Mouse (Mus musculus) layer of hippocampus, adult 8-10 months (tissue): Measurements from ENCODE around the gene Sh2d3c. TPM values are rescaled to one million over a fixed set of nuclear protein-coding genes. Genes with fewer than 3 reads are reported as not detected.

Experiments
- DNase-seq, 2 experiments: peaks; one replicate each; pipeline ENCODE4 v3.0.0; 2022; ENCODE audit warnings: low spot score in 2 of 2
- total RNA-seq, 4 experiments: library from RNA; stranded (reverse); gene quantifications; 2 replicates each; pipeline ENCODE4 v1.2.4; 2022

Gene Sh2d3c
- total RNA-seq, 4 experiments from 2014 or later: 18.5 to 23.8 (median 21.0) TPM

DNA sequence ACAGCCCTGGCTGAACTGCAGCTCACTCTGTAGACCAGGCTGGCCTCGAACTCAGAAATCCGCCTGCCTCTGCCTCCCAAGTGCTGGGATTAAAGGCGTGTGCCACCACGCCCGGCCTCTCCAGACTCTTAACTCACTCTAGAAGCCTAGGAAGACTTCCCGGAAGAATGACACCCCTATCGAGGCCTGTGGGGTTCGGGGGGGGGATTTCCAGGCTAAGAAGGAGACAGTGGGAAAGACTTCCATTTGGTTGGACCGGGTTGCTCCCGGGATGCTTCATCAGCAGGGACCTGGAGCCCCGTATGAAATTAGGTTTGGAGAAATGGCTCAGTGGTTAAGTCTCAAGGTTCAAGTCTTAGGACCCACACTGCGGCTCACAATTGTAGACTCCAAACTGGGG lies 26.2 kb upstream of the Sh2d3c start:
- DNase-seq: no peak

DNA sequence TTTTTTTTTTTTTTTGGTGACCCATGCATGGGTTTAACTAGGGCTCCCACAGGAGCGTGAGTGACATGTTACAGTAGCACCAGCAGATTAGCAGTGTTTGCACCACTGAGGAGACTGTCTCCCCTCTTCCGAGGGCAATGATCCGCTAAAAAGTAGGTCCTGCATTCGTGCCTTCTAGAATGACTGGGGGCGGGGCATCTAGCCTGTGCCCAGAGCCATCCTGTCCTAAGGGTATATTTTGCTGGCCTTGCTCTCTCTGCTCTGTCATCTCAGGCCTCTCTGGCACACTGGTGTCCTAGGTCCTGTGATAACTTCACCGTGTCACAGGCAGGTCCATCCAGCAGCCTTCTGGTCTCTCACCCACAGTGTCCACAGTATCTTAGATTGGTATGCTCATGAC lies 21.2 kb upstream of the Sh2d3c start:
- DNase-seq: no peak

DNA sequence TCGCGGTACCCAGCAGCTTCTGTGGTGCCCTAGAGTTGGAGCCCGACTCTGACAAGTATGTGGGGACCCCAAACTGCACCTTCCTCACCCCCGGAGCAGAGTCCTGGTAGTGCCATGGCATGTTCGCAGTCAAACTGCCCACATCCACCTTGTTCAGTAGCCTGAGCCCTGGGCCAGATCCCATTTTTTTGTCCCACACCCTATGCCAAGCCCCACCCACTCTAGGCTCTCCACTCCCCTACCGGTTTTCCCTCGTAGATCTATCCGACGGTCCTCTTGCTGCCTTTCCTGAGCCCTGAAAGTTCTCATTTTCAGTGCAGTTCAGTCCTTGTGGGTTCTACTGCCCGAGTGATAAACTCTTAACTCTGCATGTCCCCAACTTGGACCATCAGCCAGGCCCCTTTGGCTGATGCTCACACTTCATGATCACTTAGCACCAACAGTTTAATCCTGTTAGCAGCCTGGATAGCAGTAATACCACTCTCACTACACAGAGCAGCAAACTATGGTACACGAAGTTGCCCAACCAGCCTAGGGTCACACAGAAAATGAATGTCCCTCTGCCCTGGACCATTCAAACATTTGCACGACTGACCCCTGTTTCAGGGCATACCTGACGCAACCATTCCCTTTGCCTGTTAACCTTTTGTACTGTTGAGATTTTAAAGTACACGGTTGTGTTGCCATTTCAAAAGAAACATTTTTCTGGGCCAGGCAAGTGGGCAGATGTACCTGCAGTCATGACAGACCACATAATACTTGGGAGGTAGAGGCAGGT lies 19.7 kb upstream of the Sh2d3c start:
- DNase-seq: no peak

DNA sequence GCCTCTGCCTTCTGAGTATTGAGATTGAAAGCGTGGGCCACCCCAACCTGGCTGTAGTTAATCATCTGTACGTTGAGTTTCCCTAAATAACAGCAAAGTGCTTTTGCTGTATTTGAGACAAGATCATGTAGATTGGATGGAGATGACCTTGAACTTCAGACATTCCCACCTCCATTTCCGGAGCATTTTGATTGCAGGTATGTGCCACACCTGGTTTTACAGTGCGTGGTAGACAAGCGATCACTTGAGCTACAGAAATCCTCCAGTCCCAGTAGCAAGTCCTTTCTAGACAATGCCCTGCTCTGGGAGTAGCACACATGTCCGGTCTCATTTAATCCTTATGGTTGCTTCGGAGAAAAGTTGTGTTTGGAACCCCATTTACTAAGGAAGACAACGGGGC lies 17.8 kb upstream of the Sh2d3c start:
- DNase-seq: no peak

DNA sequence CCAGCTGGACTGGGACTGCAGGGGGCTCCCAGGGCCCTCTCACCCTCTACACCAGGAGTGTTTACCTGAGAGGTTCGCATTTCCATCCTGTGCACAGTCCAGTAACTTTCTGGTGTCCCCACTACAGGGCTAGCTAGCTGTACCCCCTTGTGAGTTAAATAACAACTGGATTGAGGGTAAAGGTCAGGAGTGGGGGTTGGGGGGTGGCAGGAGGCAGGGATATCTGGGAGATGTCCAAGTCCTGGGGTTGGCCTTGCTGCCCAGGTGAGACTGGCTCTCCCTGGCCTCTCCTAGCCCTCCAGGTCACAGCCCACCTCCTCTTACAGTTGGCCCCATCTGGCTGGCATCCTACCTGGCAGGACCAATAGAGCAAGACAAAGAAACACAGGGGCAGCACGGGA lies 16.8 kb upstream of the Sh2d3c start, which contains the start of gene Fpgs:
Gene Fpgs, minus strand, starts transcription at position 125 of the 401 bp plus-strand sequence.
- no peak for DNase-seq

DNA sequence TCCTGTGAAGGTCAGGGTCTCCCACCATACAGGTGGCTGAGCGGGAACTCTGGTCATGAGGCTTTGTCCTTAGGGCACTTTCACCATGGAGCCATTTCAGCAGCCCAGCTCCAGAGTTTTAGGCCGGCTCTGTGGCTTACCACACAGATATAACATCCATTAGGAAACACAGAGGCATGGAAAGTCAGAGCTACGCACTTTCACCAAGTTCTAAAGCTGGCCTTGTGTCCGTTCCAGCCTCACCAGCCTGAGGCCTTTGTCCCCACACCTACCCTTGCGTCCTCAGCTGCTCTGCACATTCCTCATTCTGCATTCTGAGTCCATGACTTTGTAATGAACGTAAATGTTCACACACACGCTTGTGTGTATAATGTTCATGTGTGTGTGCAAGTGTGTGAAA lies 15.8 kb upstream of the Sh2d3c start:
- DNase-seq: no peak

DNA sequence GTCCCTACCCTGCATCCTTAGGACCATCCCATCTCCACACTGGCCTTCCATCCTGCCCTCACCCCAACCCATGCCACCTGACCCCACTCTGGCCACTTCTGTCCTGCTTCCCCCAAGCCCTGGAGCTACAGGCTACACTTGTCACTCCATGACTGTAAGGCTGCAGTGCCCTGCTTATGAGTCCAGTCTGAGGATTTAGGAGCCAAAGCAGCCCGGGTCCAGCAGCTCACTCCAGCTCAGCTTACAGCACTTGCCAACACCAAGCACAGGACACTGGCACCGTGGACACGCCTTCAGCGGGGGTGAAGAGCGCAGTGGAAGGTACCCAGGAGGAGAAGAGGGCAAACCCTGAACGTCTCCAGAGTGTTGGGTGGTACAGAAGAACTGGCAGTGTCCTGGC lies 13.9 kb upstream of the Sh2d3c start:
- DNase-seq: no peak

DNA sequence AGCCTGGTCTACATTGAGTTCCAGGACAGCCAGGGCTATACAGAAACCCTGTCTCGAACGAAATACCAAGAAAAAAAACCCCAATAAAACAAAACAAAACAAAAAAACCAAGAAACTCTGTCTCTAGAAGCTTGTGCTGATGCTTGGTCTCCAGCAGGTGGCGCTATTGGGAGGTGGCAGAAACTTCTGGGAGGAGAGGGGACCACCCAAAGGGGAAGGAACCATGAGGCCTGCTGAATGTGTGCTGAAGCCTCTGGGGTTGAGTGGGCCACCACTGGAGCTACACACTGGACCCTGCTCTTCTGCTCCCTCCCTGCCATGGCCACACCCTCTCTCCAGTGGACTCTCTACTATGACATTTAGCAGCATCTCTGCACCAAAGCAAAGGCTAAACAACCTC lies 12.2 kb upstream of the Sh2d3c start:
- DNase-seq: no peak

DNA sequence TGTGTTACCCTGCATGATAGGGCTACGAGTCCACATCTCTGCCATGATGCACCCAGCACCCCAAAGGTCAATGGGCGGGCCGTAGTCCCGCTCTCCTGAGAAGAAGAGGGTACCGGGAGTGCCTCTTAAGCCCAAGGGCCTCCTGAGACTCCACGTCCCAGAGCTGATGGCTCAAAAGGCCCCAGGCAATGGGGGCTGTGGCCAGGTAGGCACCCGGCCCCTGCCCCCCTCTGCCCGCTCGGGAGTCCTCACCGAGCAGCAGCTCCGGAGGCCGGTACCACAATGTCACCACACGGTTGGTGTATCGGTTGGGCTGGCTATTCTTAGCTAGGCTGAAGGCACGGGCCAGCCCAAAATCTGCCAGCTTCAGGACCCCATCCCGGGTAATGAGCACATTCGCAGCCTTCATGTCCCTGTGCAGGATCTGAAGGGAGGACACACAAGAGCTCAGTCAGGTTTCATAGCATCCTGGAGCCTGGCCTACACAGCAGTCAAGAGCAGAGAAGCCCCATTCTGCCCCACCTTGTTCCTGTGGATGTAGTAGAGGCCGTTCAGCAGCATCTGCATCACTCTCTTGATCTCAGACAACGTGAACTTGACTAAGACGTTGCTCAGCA lies 11.2 kb upstream of the Sh2d3c start:
- no peak for DNase-seq

DNA sequence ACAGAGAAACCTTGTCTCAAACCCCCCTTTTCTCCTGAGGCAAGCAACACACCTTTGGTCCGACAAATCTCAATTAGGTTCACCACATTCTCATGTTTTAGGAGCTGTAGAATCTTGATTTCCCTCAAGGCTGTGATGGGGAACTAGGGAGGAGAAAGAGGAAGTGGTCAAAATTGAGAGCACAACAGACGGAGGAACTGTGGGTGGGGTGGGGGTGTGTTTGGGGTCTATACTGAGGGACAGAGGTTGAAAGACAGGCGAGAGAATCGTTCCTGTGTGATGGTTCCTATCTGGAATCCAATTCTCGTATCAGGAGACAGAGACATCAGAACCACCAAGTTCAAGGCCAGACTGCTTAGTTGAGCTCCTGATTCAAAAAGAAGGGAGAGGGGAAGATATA lies 10.4 kb upstream of the Sh2d3c start:
- no peak for DNase-seq

DNA sequence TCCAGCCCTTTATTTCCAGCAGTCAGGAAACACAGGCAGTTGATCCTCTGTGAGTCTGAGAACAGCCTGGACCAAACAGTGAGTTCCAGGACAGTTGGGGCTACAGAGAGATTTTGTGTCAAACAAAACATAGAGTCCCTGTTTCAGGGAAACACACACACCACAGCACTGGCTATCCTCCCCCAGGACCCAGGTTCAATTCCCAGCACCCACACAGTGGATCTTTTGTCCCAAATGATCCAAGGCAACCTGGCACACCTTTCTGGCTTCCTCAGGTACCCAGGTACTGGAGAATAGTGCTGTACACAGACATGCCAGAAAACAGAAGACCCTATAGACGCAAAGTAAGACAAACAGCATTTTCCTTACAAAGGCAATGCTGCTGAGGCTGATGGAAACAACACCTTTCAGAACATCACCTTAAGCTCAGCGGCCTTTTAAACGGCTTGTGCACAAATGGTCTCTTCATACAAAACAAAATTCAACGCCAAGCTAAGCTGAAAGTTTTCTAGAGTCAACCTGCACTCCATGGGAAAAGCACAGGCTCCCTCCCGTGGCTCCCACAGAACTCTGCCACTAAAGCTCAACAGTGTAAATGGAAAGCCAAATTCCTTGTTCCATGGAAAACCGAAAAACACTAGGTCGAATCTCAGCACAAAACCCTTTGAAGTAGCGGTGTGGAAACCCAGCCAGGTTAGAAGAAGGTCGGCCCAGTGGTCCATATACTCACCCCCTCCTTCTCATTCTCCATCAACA lies 9.4 kb upstream of the Sh2d3c start:
- DNase-seq: no peak

DNA sequence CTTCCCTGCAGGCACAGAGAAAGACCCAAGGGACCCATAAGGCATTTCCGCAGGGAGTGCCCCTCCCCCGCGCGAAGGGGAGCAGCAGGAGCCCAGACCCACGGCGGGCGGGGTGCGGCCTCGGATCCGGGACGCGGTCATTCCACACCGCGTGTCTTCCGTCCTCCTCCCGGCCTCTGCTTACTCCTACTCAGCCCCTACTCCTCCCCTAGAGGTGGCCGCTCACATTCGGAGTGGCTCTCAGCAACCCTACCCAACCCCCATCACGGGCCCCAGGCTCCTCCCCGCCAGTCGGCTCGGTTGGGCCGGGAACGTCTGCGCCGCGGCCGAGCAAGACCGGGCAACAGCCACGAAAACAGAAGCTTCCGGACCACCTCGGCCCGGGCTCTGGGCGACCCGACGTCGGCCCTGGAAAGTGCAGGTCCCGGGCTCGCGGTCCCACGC lies 8.7 kb upstream of the Sh2d3c start:
- DNase-seq: peak in 1 of 2 experiments; percentile 35

DNA sequence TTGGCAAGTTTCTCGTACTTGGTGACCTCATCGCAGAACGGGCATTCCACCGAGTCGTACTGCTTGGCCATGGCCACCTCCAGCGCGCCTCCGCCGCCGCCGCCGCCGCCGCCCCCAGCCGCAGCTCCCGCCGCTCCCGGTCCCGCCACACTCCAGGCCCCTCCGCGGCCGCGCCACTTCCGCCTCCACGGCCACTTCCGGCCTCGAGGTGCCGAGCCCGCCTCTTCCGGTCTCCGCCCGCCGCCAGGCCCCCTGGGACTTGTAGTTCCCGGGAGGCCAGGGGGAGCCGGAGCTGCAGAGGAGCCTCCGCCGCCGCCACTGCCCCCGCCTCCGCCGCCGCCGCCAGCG lies 8.3 kb upstream of the Sh2d3c start:
- DNase-seq: peak; percentile 83 to 90

DNA sequence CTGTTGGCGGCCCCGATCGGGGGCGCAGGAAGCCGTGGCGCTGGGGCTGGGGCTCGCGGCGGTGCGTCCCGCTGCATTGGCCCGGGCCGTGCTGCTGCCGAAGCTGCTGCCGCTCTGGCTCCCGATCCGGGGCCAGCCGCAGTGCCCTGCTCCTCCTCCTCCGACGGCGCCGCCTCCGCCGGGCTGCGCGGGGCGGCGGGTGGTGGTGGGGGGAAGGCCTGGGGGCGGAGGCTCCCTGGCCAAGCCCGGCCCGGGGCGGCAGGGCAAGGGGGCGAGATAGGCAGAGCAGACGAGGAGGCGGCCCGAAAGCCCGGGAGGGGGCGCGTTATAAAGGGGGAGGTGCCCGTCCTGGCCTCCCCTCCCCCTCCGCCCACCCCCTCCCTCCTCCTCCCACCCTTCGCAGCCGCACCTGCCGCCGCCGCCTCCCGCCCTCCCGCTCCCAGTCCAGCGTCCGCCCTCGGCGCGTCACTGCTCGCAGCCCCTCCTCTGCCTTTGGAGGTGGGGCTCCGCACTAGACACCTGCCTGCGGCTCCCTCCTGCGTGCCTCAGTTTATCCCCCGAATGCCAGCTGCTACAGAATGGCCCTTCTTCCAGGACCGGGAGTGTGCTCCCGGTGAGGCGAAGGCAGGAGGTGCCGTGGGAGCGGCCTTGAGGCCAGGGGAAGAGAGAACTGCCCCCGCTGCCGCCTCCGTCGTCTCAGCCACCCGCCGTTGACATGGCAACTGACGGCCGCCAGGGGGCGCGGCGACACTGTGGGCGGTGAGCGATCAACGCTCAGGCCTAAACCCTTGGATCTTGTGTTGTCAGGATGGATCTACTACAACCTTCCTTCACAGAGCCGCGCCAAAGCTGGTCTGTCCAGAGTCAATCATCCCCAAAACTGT lies 7.7 kb upstream of the Sh2d3c start, which contains the start of gene Cdk9:
Gene Cdk9, minus strand, starts transcription at position 143 of the 884 bp plus-strand sequence.
- peak; percentile 88 to 92 for DNase-seq

DNA sequence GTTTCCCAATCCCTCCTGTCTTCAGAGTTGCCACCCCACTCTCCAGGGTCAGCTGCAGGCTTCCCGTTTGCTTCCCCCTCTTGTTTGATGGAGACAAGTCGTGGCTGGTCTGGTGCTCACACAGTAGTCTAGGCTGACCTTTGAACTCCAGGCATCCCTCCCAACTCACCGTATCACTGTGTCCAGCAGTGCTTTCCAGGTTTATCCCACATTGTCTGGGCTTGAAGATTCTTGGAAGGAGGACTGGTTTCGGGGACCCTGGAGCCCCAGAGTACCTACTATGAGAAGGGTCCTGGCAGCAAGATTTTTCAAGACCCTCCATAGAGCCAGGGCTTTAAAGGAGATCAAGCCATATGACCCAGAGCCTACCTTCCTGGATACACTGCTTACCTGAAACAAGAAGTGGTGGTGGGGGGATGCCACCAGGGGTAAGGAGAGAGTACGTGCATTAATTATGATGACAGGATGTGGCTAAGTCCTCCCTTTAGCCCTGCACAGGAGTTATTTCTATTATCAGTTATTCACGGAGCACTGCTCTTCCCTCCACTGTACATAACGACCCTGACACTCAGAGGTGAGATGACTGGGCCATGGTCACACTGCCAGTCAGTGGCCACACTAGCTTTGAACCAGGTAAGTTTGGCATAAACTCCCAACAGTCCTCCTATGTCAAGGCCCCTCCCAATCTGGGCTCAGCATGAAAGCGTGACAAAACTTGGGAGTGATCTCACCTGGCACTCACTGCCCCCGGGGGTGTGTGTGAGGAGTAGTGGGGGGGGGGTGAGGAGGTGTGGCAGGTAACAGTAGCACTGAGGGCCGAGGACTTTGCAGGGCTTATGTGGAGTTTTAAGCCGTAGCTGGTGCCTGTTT lies 6.5 kb upstream of the Sh2d3c start:
- DNase-seq: no peak

DNA sequence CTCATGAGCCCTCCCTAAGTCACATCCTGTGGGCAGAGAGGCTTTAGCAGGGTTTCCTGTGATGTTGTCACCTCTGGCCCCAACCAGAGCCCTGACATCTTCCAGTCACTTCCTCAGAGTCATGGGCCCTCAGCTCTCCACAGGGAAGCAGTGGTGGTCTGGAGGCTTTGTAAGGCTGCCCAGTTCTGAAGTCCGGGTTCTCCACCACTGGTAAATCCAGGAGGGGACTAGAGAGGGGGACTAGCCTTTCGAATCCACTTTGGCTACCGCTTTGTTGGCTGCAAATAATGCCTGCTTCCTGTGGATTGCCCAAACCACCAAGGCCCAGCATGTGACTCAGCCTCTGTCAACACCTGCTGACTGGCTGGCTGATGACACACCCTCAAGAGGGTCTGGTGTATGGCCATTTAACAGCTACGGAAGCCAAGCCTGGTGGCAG lies 5.8 kb upstream of the Sh2d3c start:
- no peak for DNase-seq

DNA sequence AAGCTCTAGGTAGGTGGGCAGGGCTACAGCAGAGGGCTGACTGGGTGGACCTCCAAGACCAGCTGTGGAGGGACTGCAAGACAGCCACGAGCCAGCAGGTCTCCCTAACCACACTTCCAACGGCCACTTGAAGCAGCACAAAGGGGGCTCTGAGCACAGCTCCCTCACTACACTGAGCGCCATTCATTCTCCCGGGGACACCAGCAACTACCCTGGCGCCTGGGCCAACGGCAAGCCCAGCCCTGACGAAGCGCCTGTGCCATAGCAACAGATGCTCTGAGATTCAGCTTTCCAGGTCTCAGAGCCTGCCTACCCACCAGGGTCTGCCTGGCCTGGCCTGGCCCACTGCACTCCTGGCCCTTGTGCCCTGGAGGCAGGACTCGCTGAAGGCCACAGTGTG lies 2.1 kb upstream of the Sh2d3c start:
- peak in 1 of 2 experiments; percentile 52 for DNase-seq

DNA sequence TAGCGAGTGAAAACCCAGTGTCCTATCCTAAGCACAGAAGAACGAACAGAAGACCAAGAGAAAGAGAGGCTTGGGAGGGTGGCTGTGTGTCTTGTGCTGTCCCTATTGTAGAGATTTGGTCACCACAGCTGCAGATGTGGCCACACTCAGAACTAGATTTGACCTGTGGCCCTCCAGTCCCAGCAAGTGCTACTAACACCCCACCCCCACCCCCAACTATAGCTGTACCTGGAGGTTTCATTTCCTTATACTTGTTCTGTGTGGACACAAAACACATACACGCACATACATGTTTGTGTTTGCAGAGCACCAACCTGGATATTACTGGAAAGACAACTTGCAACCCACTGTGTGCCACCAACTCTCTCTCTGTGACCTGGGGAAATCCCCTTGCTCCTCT lies 802 bp upstream of the Sh2d3c start:
- no peak for DNase-seq

DNA sequence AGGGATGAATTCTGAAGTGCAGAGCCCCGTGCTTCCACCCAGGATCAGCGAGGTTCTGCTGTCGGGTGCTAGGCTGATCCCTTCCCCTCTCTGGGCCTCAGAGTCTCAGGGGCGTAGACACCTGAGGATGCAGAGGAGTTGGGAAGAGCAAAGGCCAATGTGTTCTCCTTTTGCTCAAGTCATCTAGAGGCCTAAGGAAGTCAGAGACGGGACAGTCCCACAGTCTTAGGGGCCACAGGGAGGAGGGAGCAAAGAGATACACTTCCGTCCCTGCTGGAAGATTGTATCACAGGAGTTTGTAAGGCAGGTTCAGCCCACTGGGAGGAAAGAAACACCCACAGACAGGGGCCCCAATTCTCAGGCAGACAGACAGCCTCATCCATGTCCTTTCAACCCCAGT lies 1.2 kb downstream of the Sh2d3c start:
- no peak for DNase-seq

DNA sequence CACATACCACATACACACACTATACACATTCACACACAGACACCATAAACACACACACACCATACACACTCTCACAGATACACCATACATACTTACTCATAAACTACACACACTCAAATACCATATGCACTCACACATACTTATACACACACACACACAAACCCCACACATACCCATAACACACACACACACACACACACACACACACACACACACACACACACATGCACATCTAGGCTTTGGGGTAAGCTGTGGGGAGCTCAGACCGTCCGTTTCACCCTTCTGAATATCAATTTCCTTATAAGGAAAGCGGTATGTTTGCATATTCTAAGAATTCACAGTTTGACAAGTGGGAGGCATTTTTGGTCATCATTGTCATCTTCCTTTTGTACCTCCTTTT lies 1.7 kb downstream of the Sh2d3c start:
- DNase-seq: no peak
